Mouse (Mus musculus) kidney, postnatal 0 days (tissue): ENCODE results near the gene Rnf157. TPM values are rescaled to one million over a fixed set of nuclear protein-coding genes. Genes with fewer than 3 reads are reported as not detected.
"Not testable (repeated sequence)": the region's sequence is repeated elsewhere in the genome, so short reads cannot be mapped to it uniquely, and the experiment has no call there.

Experiments used
- ATAC-seq: fragments of 200-750 bp; cut with Nextera tagmentation; replicated peaks from 2 replicates; pipeline ENCODE4 v1.8.0; 2017; ENCODE audit warnings: low read depth, moderate number of reproducible peaks, moderate TSS enrichment, moderate library complexity; ENCODE audit not compliant: low FRiP score
- DNase-seq: peaks from one replicate; pipeline ENCODE4 v3.0.0-alpha.2; 2016; ENCODE audit warnings: low spot score
- H3K27ac ChIP-seq: fragments of 300-500 bp; sonication (generic); 2 replicates; pipeline ENCODE4 v1.5.1; 2014; ENCODE audit warnings: mild to moderate bottlenecking
- H3K27me3 ChIP-seq: fragments of 300-500 bp; sonication (generic); 2 replicates; pipeline ENCODE4 v1.6.1; 2014; ENCODE audit warnings: low read length, mixed read lengths; ENCODE audit not compliant: insufficient read depth
- H3K36me3 ChIP-seq: fragments of 300-500 bp; sonication (generic); 2 replicates; pipeline ENCODE4 v1.6.1; 2014; ENCODE audit warnings: low read length, mixed read lengths; ENCODE audit not compliant: insufficient read depth
- H3K4me1 ChIP-seq: fragments of 300-500 bp; sonication (generic); replicated peaks from 2 replicates; pipeline ENCODE4 v1.6.1; 2014; ENCODE audit warnings: antibody characterized with exemption, low read length, mixed read lengths; ENCODE audit not compliant: insufficient read depth
- H3K4me2 ChIP-seq: fragments of 300-500 bp; sonication (generic); 2 replicates; pipeline ENCODE4 v1.6.1; 2014; ENCODE audit warnings: mild to moderate bottlenecking, low read length, moderate library complexity, mixed read lengths
- H3K4me3 ChIP-seq: fragments of 300-500 bp; sonication (generic); replicated peaks from 2 replicates; pipeline ENCODE4 v1.5.1; 2014; ENCODE audit warnings: low read depth, low read length
- H3K9ac ChIP-seq: fragments of 300-500 bp; sonication (generic); 2 replicates; pipeline ENCODE4 v1.6.1; 2014; ENCODE audit warnings: low read depth, low read length
- H3K9me3 ChIP-seq: fragments of 300-500 bp; sonication (generic); replicated peaks from 2 replicates; pipeline ENCODE4 v1.6.1; 2016; ENCODE audit warnings: low read length, inconsistent platforms, mixed read lengths
- CTCF ChIP-seq: IDR thresholded peaks from 2 replicates; pipeline ENCODE4 v1.5.1; 2016; ENCODE audit warnings: antibody characterized with exemption, low read depth, mild to moderate bottlenecking, moderate library complexity
- WGBS: fragments of 180-500 bp; shearing (Covaris S2); extraction: QIAGEN DNeasy Blood & Tissue Kit; methylation state at CpG from one replicate; pipeline ENCODE4 v1.1.7; 2014; 5-methylcytosine and 5-hydroxymethylcytosine counted together
- polyA plus RNA-seq: library from polyadenylated mRNA; unstranded; fragments of >200 nt; fragmentation: Nextera tagmentation; extraction: Ambion mirVana; gene quantifications from 2 replicates; pipeline ENCODE4 v1.2.1, GENCODE M21; 2015

The Rnf157 gene
- polyA plus RNA-seq, 1 experiment from 2014 or later: 8.1 TPM

- H3K4me1 ChIP-seq: peaks cover 21% of the 10 kb centered on the region
- H3K4me2 ChIP-seq: no peak overlapping the region
- 57% methylated on average over 11 of the region's 11 CpGs for WGBS
- no peak for TF ChIP-seq CTCF
- no peaks in the 10 kb centered on the region for H3K36me3 ChIP-seq
- H3K4me3 ChIP-seq: no peak overlapping the region
- no peaks in the 10 kb centered on the region for H3K27me3 ChIP-seq
- ATAC-seq (no peak), DNase-seq (peak; percentile 56)
- H3K9ac ChIP-seq: no peak overlapping the region
- H3K9me3 ChIP-seq: no peaks in the 10 kb centered on the region
- H3K27ac ChIP-seq: peak overlapping the region; percentile 60; the same call in 1 of the 2 replicates
These were observed 28.7 kb downstream of the Rnf157 start for GRCm38 (mm10) chr11:116384171-116384570.

- not testable (repeated sequence) for ATAC-seq, H3K36me3 ChIP-seq, DNase-seq, H3K4me3 ChIP-seq, H3K4me2 ChIP-seq, H3K27me3 ChIP-seq, H3K9me3 ChIP-seq, H3K27ac ChIP-seq, H3K9ac ChIP-seq
- peaks cover 16% of the 10 kb centered on the region for H3K4me1 ChIP-seq
- WGBS: 86% methylated on average over 5 of the region's 5 CpGs
These were observed 29.8 kb downstream of the Rnf157 start for GRCm38 (mm10) chr11:116383070-116383469.

- no peak for TF ChIP-seq CTCF
- no peak overlapping the region for H3K27ac ChIP-seq
- no peak overlapping the region for H3K4me3 ChIP-seq
- no peak overlapping the region for H3K4me2 ChIP-seq
- H3K4me1 ChIP-seq: no peaks in the 10 kb centered on the region
- no peaks in the 10 kb centered on the region for H3K9me3 ChIP-seq
- 77% methylated on average over 7 of the region's 7 CpGs for WGBS
- no peaks in the 10 kb centered on the region for H3K27me3 ChIP-seq
- no peaks in the 10 kb centered on the region for H3K36me3 ChIP-seq
- H3K9ac ChIP-seq: no peak overlapping the region
- ATAC-seq: no peak
- DNase-seq: no peak
These were observed 32.1 kb downstream of the Rnf157 start for GRCm38 (mm10) chr11:116380767-116381166.

GRCm38 (mm10) chr11:116379530-116379929 lies 33.3 kb downstream of the Rnf157 start:
- no peaks in the 10 kb centered on the region for H3K27me3 ChIP-seq
- 75% methylated on average over 6 of the region's 6 CpGs for WGBS
- H3K9ac ChIP-seq: no peak overlapping the region
- no peaks in the 10 kb centered on the region for H3K4me1 ChIP-seq
- no peak overlapping the region for H3K4me2 ChIP-seq
- TF ChIP-seq CTCF: no peak
- ATAC-seq (no peak), DNase-seq (no peak)
- H3K27ac ChIP-seq: no peak overlapping the region
- H3K4me3 ChIP-seq: no peak overlapping the region
- H3K36me3 ChIP-seq: no peaks in the 10 kb centered on the region
- no peaks in the 10 kb centered on the region for H3K9me3 ChIP-seq

GRCm38 (mm10) chr11:116376945-116377661 lies 35.7 kb downstream of the Rnf157 start:
- Histone ChIP-seq H3K4me1 (no peaks in the 10 kb centered on the region), H3K27ac (no peak overlapping the region), H3K4me3 (no peak overlapping the region), H3K4me2 (no peak overlapping the region), H3K27me3 (no peaks in the 10 kb centered on the region), H3K36me3 (no peaks in the 10 kb centered on the region), H3K9ac (no peak overlapping the region), H3K9me3 (no peaks in the 10 kb centered on the region)
- DNase-seq (no peak), ATAC-seq (no peak)
- TF ChIP-seq CTCF: no peak
- WGBS: 54% methylated on average over 7 of the region's 7 CpGs

- Histone ChIP-seq H3K4me2 (no peak overlapping the region), H3K9ac (no peak overlapping the region), H3K4me1 (no peaks in the 10 kb centered on the region), H3K9me3 (no peaks in the 10 kb centered on the region), H3K27ac (no peak overlapping the region), H3K4me3 (no peak overlapping the region), H3K36me3 (no peaks in the 10 kb centered on the region), H3K27me3 (no peaks in the 10 kb centered on the region)
- DNase-seq: no peak
- ATAC-seq: no peak
- TF ChIP-seq CTCF: no peak
- 86% methylated on average over 4 of the region's 4 CpGs for WGBS
These were observed 40.9 kb downstream of the Rnf157 start for GRCm38 (mm10) chr11:116371894-116372450.
